Mouse (Mus musculus): Measurements from ENCODE around the gene Rap1b. TPM values are rescaled to one million over a fixed set of nuclear protein-coding genes. Genes with fewer than 3 reads are reported as not detected.

Gene Rap1b
- total RNA-seq, 2 experiments from 2014 or later: 68.6 to 72.2 TPM

GRCm38 (mm10) chr10:117775401-117776144 is 70.3 kb downstream of the Rap1b start:
- no peak for DNase-seq
- intact Hi-C loops (cut with DNase I): loop anchor here (5.0 kb wide), 1 partner anchor 337 kb away; no protein-coding TSS in a partner anchor

GRCm38 (mm10) chr10:117774817-117775120 is 71.1 kb downstream of the Rap1b start:
- intact Hi-C loops (cut with DNase I): loop anchor here (5.0 kb wide), 1 partner anchor 338 kb away; no protein-coding TSS in a partner anchor
- DNase-seq: no peak

GRCm38 (mm10) chr10:117774011-117774816 is 71.6 kb downstream of the Rap1b start:
- DNase-seq: no peak
- intact Hi-C loops (cut with DNase I): no loop called here

GRCm38 (mm10) chr10:117773106-117773720 is 72.6 kb downstream of the Rap1b start:
- intact Hi-C loops (cut with DNase I): no loop called here
- no peak for DNase-seq

- intact Hi-C loops (cut with DNase I): no loop called here
- no peak for DNase-seq
Measured at GRCm38 (mm10) chr10:117772364-117773105, 73.3 kb downstream of the Rap1b start.

- no peak for DNase-seq
- intact Hi-C loops (cut with DNase I): no loop called here
Measured at GRCm38 (mm10) chr10:117771131-117771510, 74.7 kb downstream of the Rap1b start.

- no peak for DNase-seq
- intact Hi-C loops (cut with DNase I): no loop called here
Measured at GRCm38 (mm10) chr10:117770286-117771130, 75.3 kb downstream of the Rap1b start.

- DNase-seq: no peak
- intact Hi-C loops (cut with DNase I): no loop called here
Measured at GRCm38 (mm10) chr10:117769541-117770285, 76.1 kb downstream of the Rap1b start.

GRCm38 (mm10) chr10:117768141-117768440 is 77.7 kb downstream of the Rap1b start:
- intact Hi-C loops (cut with DNase I): no loop called here
- DNase-seq: no peak

- intact Hi-C loops (cut with DNase I): no loop called here
- DNase-seq: no peak
Measured at GRCm38 (mm10) chr10:117767286-117768140, 78.3 kb downstream of the Rap1b start.

GRCm38 (mm10) chr10:117766896-117767160 is 79.0 kb downstream of the Rap1b start:
- intact Hi-C loops (cut with DNase I): no loop called here
- no peak for DNase-seq

- intact Hi-C loops (cut with DNase I): no loop called here
- no peak for DNase-seq
Measured at GRCm38 (mm10) chr10:117766111-117766895, 79.5 kb downstream of the Rap1b start.

- DNase-seq: no peak
- intact Hi-C loops (cut with DNase I): no loop called here
Measured at GRCm38 (mm10) chr10:117765116-117765894, 80.5 kb downstream of the Rap1b start.

- intact Hi-C loops (cut with DNase I): no loop called here
- no peak for DNase-seq
Measured at GRCm38 (mm10) chr10:117764598-117764997, 81.2 kb downstream of the Rap1b start.

All from heart, postnatal 14 days (tissue).